In genomic region chr13:45390962-45391853, GRCm38 (mm10) we compare ENCODE assay signal across 8 mouse cellular contexts. TPM values are rescaled to one million over a fixed set of nuclear protein-coding genes. Genes with fewer than 3 reads are reported as not detected.
DNase-seq lines count a peak whose midpoint lies in the region; ATAC-seq and TF ChIP-seq lines count a peak whose summit lies in the region.

No protein-coding gene starts in this region.

- no peak for TF ChIP-seq POLR2A in limb, embryonic 14.5 days (IDR thresholded peaks at IDR 0.05; ENCODE audit: borderline replicate concordance, extremely low read depth, insufficient read depth, insufficient read length)

- peaks cover 26% of the 10 kb centered on the region for H3K27me3 ChIP-seq in forebrain, embryonic 10.5 days (ENCODE audit: poor library complexity, severe bottlenecking)
- H3K27me3 ChIP-seq in hindbrain, embryonic 11.5 days (ENCODE audit: control insufficient read depth, insufficient read depth, low read length): no peaks in the 10 kb centered on the region
- no peaks in the 10 kb centered on the region for H3K27me3 ChIP-seq in limb, embryonic 14.5 days (ENCODE audit: control insufficient read depth, insufficient read depth, low read length)
- peaks cover 5% of the 10 kb centered on the region; the same call in 1 of the 2 replicates for H3K27me3 ChIP-seq in midbrain, embryonic 15.5 days (replicated peaks)

- no peak for ATAC-seq in hindbrain, embryonic 11.5 days (ENCODE audit: low FRiP score)
- peak; percentile 48; the same call in 1 of the 2 replicates for ATAC-seq in limb, embryonic 14.5 days (ENCODE audit: low FRiP score, low read depth)
- no peak for ATAC-seq in midbrain, embryonic 15.5 days (replicated peaks)

- peaks cover 61% of the 10 kb centered on the region for H3K4me1 ChIP-seq in forebrain, embryonic 10.5 days
- 0 out of 2 replicates have a peak, but pooled peaks cover 2% of the 10 kb centered on the region for H3K4me1 ChIP-seq in hindbrain, embryonic 11.5 days (replicated peaks; ENCODE audit: control insufficient read depth, insufficient read depth, low read length)
- peaks cover 47% of the 10 kb centered on the region for H3K4me1 ChIP-seq in limb, embryonic 14.5 days (ENCODE audit: control insufficient read depth, insufficient read depth, low read length)
- peaks cover 18% of the 10 kb centered on the region for H3K4me1 ChIP-seq in midbrain, embryonic 15.5 days

- peak overlapping the region; percentile 0; the same call in 1 of the 2 replicates for H3K9ac ChIP-seq in hindbrain, embryonic 11.5 days (ENCODE audit: low read depth, low read length)
- H3K9ac ChIP-seq in limb, embryonic 14.5 days (ENCODE audit: low read depth, low read length, severe bottlenecking): peak overlapping the region; percentile 84
- H3K9ac ChIP-seq in midbrain, embryonic 15.5 days: no peak overlapping the region

- peak overlapping the region; percentile 83 for H3K4me3 ChIP-seq in forebrain, embryonic 10.5 days
- peak overlapping the region; percentile 75 for H3K4me3 ChIP-seq in hindbrain, embryonic 11.5 days (ENCODE audit: low read depth, low read length)
- peak overlapping the region; percentile 87 for H3K4me3 ChIP-seq in limb, embryonic 14.5 days (replicated peaks; ENCODE audit: low read length)
- H3K4me3 ChIP-seq in midbrain, embryonic 15.5 days: peak overlapping the region; percentile 61

- no peaks in the 10 kb centered on the region for H3K9me3 ChIP-seq in forebrain, embryonic 10.5 days
- no peaks in the 10 kb centered on the region for H3K9me3 ChIP-seq in hindbrain, embryonic 11.5 days (ENCODE audit: control insufficient read depth, low read length)
- H3K9me3 ChIP-seq in limb, embryonic 14.5 days (ENCODE audit: control insufficient read depth, low read length): no peaks in the 10 kb centered on the region
- no peaks in the 10 kb centered on the region for H3K9me3 ChIP-seq in midbrain, embryonic 15.5 days

- H3K4me2 ChIP-seq in hindbrain, embryonic 11.5 days (replicated peaks; ENCODE audit: low read depth, low read length): peak overlapping the region; percentile 85; the same call in 1 of the 2 replicates
- H3K4me2 ChIP-seq in limb, embryonic 14.5 days (replicated peaks; ENCODE audit: low read depth, low read length, severe bottlenecking): peak overlapping the region; percentile 85
- H3K4me2 ChIP-seq in midbrain, embryonic 15.5 days: peak overlapping the region; percentile 88

- WGBS in forebrain, embryonic 10.5 days: 55% methylated on average over 19 of the region's 19 CpGs
- 46% methylated on average over 19 of the region's 19 CpGs for WGBS in hindbrain, embryonic 11.5 days
- WGBS in limb, embryonic 14.5 days: 16% methylated on average over 19 of the region's 19 CpGs
- 69% methylated on average over 19 of the region's 19 CpGs for WGBS in midbrain, embryonic 15.5 days

- no peaks in the 10 kb centered on the region for H3K36me3 ChIP-seq in forebrain, embryonic 10.5 days (replicated peaks)
- no peaks in the 10 kb centered on the region for H3K36me3 ChIP-seq in hindbrain, embryonic 11.5 days (ENCODE audit: control insufficient read depth, insufficient read depth, low read length)
- 0 out of 2 replicates have a peak, but pooled peaks cover 5% of the 10 kb centered on the region for H3K36me3 ChIP-seq in limb, embryonic 14.5 days (ENCODE audit: control insufficient read depth, insufficient read depth, low read length)
- no peaks in the 10 kb centered on the region for H3K36me3 ChIP-seq in midbrain, embryonic 15.5 days (replicated peaks)

- peak; percentile 20 for DNase-seq in ovary, postnatal 14 days (ENCODE audit: low spot score)
- DNase-seq in ovary, postnatal 36 days (ENCODE audit: low spot score): no peak
- no peak for DNase-seq in forebrain, embryonic 10.5 days (ENCODE audit: extremely low spot score, low spot score)
- peak; percentile 28 for DNase-seq in hindbrain, embryonic 11.5 days (ENCODE audit: low spot score)
- peak; percentile 80 for DNase-seq in limb, embryonic 14.5 days (ENCODE audit: low spot score)
- peak; percentile 78 for DNase-seq in thymus, postnatal 14 days
- DNase-seq in frontal cortex, postnatal 25 days (ENCODE audit: low spot score in 2 of 2): no peak

- H3K27ac ChIP-seq in forebrain, embryonic 10.5 days: peak overlapping the region; percentile 88; the same call in 1 of the 2 replicates
- H3K27ac ChIP-seq in hindbrain, embryonic 11.5 days (ENCODE audit: low read depth, low read length): no peak overlapping the region
- peak overlapping the region; percentile 84 for H3K27ac ChIP-seq in limb, embryonic 14.5 days (replicated peaks; ENCODE audit: low read depth, low read length)
- no peak overlapping the region for H3K27ac ChIP-seq in midbrain, embryonic 15.5 days

RNA-seq across cellular contexts. Expression of gene Mylip, which starts 1.7 kb away (rescaled TPM):
- 4.1 and 4.9 TPM in 2 replicates for polyA plus RNA-seq in forebrain, embryonic 10.5 days (2016; fragmentation: Nextera tagmentation; extraction: Ambion mirVana)
- 6.0 and 7.8 TPM in 2 replicates for polyA plus RNA-seq in hindbrain, embryonic 11.5 days (2014; fragmentation: Nextera tagmentation; extraction: Ambion mirVana)
- polyA plus RNA-seq in limb, embryonic 14.5 days (2012; rRNA removed): 29.6 and 34.1 TPM in 2 replicates
- polyA plus RNA-seq in limb, embryonic 14.5 days (2014; fragmentation: Nextera tagmentation; extraction: Ambion mirVana): 10.9 and 16.5 TPM in 2 replicates
- 6.5 and 6.7 TPM in 2 replicates for polyA plus RNA-seq in midbrain, embryonic 15.5 days (2015; fragmentation: Nextera tagmentation; extraction: Ambion mirVana)

Comparison
In these comparisons a context has a peak if more than half of its experiments do, and no peak if none do; other contexts are left out.
1. DNase-seq: peak in ovary, postnatal 14 days (single experiment), hindbrain, embryonic 11.5 days (single experiment), limb, embryonic 14.5 days (single experiment) and thymus, postnatal 14 days (single experiment); none in ovary, postnatal 36 days (single experiment), forebrain, embryonic 10.5 days (single experiment) and frontal cortex, postnatal 25 days (0 of 2).
2. H3K27ac ChIP-seq: peak in forebrain, embryonic 10.5 days (single experiment) and limb, embryonic 14.5 days (single experiment); none in hindbrain, embryonic 11.5 days (single experiment) and midbrain, embryonic 15.5 days (single experiment).
3. Peak in every context shown above with its lines, with median percentiles within 50 percentile points of each other: H3K4me3 ChIP-seq and H3K4me2 ChIP-seq.